Mouse (Mus musculus) liver, embryonic 16.5 days (tissue): ENCODE results near the gene Gm10282. TPM values are rescaled to one million over a fixed set of nuclear protein-coding genes. Genes with fewer than 3 reads are reported as not detected.

Experiments
- ATAC-seq: fragments of 200-750 bp; cut with Nextera tagmentation; 2 replicates; pipeline ENCODE4 v1.8.0; 2017; ENCODE audit warnings: low read depth, mild to moderate bottlenecking, moderate number of reproducible peaks, moderate library complexity
- H3K27ac ChIP-seq: fragments of 300-500 bp; sonication (generic); 2 replicates; pipeline ENCODE4 v1.5.1; 2014; ENCODE audit warnings: mild to moderate bottlenecking, low read length
- H3K27me3 ChIP-seq: fragments of 300-500 bp; sonication (generic); 2 replicates; pipeline ENCODE4 v1.6.1; 2014; ENCODE audit warnings: low read depth, low read length, mixed read lengths; ENCODE audit not compliant: control insufficient read depth, insufficient read depth
- H3K36me3 ChIP-seq: fragments of 300-500 bp; sonication (generic); 2 replicates; pipeline ENCODE4 v1.6.1; 2014; ENCODE audit warnings: mild to moderate bottlenecking; ENCODE audit not compliant: control insufficient read depth, insufficient read depth
- H3K4me1 ChIP-seq: fragments of 300-500 bp; sonication (generic); 2 replicates; pipeline ENCODE4 v1.6.1; 2014; ENCODE audit warnings: low read depth, low read length, mixed read lengths; ENCODE audit not compliant: control insufficient read depth
- H3K4me2 ChIP-seq: fragments of 300-500 bp; sonication (generic); 2 replicates; pipeline ENCODE4 v1.6.1; 2014; ENCODE audit warnings: low read depth, low read length, mixed read lengths
- H3K4me3 ChIP-seq: fragments of 300-500 bp; sonication (generic); 2 replicates; pipeline ENCODE4 v1.5.1; 2014; ENCODE audit warnings: low read depth, mild to moderate bottlenecking, low read length
- H3K9ac ChIP-seq: fragments of 300-500 bp; sonication (generic); 2 replicates; pipeline ENCODE4 v1.6.1; 2014; ENCODE audit warnings: low read depth, low read length
- H3K9me3 ChIP-seq: fragments of 300-500 bp; sonication (generic); replicated peaks from 2 replicates; pipeline ENCODE4 v1.6.1; 2016; ENCODE audit warnings: low read length; ENCODE audit not compliant: control insufficient read depth
- WGBS: fragments of 180-500 bp; shearing (Covaris S2); extraction: QIAGEN DNeasy Blood & Tissue Kit; methylation state at CpG from one replicate; pipeline ENCODE4 v1.1.7; 2014; ENCODE audit not compliant: insufficient replicate concordance; 5-methylcytosine and 5-hydroxymethylcytosine counted together
- polyA plus RNA-seq: library from polyadenylated mRNA; unstranded; fragments of >200 nt; fragmentation: Nextera tagmentation; extraction: Ambion mirVana; gene quantifications from 2 replicates; pipeline ENCODE4 v1.2.1, GENCODE M21; 2015

The Gm10282 gene
- polyA plus RNA-seq, 1 experiment from 2014 or later, result 5.8 TPM

DNA sequence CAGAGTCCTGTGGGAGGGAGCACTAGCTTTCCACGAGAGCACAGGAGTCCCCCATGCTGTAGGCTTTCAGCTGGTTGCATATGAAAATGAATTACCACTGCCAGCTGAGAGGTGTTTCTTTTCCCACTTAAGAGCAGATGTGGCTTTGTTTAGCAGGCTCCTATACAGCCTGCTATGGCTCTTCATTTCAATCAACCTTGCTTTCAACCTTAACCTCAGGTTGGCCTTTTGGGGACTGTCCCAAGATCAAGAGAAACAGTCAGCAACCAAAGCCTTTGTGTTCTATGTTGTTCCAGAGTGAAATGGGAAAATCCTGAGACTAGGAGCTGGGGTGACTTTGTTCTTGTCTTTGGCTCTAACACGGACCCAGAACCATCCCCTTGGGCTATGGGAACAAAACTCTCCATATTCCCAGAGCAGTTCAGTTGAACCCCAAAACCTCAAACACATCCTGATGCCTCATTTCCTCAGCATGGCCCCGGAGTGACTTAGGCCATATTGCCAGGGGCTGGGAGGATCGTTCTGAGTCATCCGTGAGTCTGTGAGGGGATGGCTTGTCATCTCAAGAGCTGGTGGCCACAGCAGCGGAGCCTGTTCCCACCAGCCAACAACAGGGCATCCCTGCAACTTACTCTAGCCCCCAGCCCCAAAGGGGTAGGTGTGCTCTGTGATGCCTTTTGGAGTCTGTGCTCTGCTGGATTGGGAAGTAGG is 25.9 kb upstream of the Gm10282 start:
- Histone ChIP-seq H3K4me2 (no peak overlapping the region), H3K27ac (no peak overlapping the region), H3K4me1 (no peaks in the 10 kb centered on the region), H3K27me3 (no peaks in the 10 kb centered on the region), H3K36me3 (no peaks in the 10 kb centered on the region), H3K9me3 (no peaks in the 10 kb centered on the region), H3K9ac (no peak overlapping the region), H3K4me3 (no peak overlapping the region)
- WGBS, result 64% methylated on average over 6 of the region's 6 CpGs
- ATAC-seq, result no peak

DNA sequence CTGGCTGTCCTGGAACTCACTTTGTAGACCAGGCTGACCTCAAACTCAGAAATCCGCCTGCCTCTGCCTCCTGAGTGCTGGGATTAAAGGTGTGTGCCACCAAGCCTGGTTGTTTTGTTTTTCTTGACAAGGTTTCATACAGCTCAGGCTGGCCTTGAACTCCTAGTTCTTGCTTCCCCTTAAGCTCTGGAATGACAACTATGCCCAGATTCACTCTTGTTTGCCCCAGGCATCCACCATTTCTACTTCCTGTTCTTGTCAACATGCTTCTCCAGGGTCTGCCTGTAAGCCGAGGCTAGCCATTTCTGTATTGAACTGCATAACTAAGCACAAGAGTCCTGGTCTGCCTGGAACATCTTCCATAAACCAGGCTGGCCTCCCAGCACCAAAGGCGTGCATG is 24.1 kb upstream of the Gm10282 start:
- Histone ChIP-seq H3K4me3 (no peak overlapping the region), H3K9me3 (no peaks in the 10 kb centered on the region), H3K4me1 (no peaks in the 10 kb centered on the region), H3K9ac (no peak overlapping the region), H3K27ac (no peak overlapping the region), H3K36me3 (no peaks in the 10 kb centered on the region), H3K4me2 (no peak overlapping the region), H3K27me3 (no peaks in the 10 kb centered on the region)
- ATAC-seq, result no peak
- WGBS, result 60% methylated on average over 3 of the region's 3 CpGs

GRCm38 (mm10) chr8:72324708-72325107 is 19.6 kb upstream of the Gm10282 start:
- ATAC-seq, result no peak
- Histone ChIP-seq H3K4me3 (no peak overlapping the region), H3K9ac (no peak overlapping the region), H3K27ac (no peak overlapping the region), H3K4me1 (peaks cover 3% of the 10 kb centered on the region; the same call in 1 of the 2 replicates), H3K4me2 (no peak overlapping the region), H3K9me3 (no peaks in the 10 kb centered on the region), H3K36me3 (no peaks in the 10 kb centered on the region), H3K27me3 (peaks cover 22% of the 10 kb centered on the region)
- 52% methylated on average over 2 of the region's 2 CpGs for WGBS

DNA sequence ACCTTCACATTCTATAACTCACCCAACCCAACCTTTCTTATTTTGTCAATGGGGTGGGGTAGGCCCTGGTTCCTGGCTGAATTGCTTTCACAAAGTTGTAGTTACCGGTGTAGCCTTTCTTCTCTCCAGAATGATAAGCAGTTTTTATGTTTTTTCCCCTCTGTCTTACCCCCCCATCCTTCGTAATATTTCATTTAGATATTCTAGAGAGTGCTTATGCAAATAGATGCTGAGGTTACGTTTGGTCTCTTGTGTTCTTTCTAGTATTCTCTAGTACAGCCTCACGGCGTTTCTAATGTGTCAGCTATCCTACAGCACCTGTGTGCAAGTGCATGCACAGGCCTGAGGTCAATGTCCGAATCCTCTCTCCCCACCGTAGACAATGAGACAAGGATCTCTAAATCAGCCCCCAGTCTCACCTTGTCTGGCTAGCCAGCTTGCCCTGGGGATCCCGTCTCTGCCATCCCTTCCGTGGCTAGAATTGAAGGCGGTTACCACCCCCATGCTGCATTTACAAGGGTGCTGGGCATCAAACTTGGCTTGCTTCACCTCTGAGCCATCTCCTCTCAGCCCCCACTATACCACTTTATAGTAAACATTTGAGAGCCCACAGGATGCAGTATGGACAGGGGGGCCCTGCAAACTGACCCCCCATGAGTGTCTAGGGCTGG is 19.1 kb upstream of the Gm10282 start:
- H3K4me2 ChIP-seq, result no peak overlapping the region

DNA sequence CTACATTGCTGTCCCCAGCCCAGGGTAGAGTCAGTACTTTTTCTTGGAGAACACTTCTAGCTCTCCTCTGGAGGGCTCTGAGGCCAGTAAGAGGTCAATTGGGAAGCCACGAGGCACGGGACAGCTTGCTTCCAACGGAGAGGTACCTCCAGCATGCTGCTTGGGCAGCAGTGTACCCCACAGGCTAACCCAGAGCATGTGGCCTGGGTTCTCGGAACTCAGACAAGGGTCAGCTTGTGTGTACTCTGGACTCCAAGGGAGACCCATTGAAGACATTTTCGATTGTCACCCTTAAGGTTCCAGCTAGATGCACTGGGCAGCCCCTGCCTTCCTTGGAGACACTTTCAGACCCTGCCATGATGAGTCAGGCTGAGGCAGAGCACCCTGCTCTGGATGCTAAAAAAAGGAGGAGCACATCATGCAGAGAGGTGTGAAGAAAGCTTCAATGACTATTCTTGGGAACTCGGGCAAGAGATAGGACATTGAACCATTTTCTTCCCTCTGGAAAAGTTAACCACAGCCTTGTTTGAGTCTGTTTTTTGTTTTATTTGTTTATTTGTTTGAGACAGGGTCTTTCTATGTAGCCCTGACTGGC is 18.2 kb upstream of the Gm10282 start:
- no peak for ATAC-seq
- peaks cover 35% of the 10 kb centered on the region for H3K27me3 ChIP-seq
- peaks cover 6% of the 10 kb centered on the region; the same call in 1 of the 2 replicates for H3K4me1 ChIP-seq
- H3K4me3 ChIP-seq, result no peak overlapping the region
- H3K9ac ChIP-seq, result no peak overlapping the region
- WGBS, result 40% methylated on average over 6 of the region's 6 CpGs
- H3K36me3 ChIP-seq, result no peaks in the 10 kb centered on the region
- H3K9me3 ChIP-seq, result no peaks in the 10 kb centered on the region
- H3K4me2 ChIP-seq, result no peak overlapping the region
- H3K27ac ChIP-seq, result 0 out of 2 replicates have a peak overlapping the region, but pooled peaks have one; percentile 5

More for the DNA sequence above, 19.1 kb upstream of the Gm10282 start:
- Histone ChIP-seq H3K36me3 (no peaks in the 10 kb centered on the region), H3K9ac (no peak overlapping the region), H3K4me1 (peaks cover 3% of the 10 kb centered on the region; the same call in 1 of the 2 replicates), H3K9me3 (no peaks in the 10 kb centered on the region), H3K27me3 (peaks cover 28% of the 10 kb centered on the region), H3K4me3 (no peak overlapping the region), H3K27ac (no peak overlapping the region)
- WGBS, result 66% methylated on average over 10 of the region's 10 CpGs
- no peak for ATAC-seq

GRCm38 (mm10) chr8:72322471-72322889 is 17.4 kb upstream of the Gm10282 start:
- no peak overlapping the region for H3K4me2 ChIP-seq
- peak overlapping the region; percentile 5; the same call in 1 of the 2 replicates for H3K27ac ChIP-seq
- 22% methylated on average over 7 of the region's 7 CpGs for WGBS
- no peaks in the 10 kb centered on the region for H3K36me3 ChIP-seq
- peaks cover 9% of the 10 kb centered on the region; the same call in 1 of the 2 replicates for H3K4me1 ChIP-seq
- no peaks in the 10 kb centered on the region for H3K9me3 ChIP-seq
- no peak overlapping the region for H3K9ac ChIP-seq
- H3K27me3 ChIP-seq, result peaks cover 35% of the 10 kb centered on the region
- ATAC-seq, result no peak
- H3K4me3 ChIP-seq, result no peak overlapping the region

GRCm38 (mm10) chr8:72321635-72322441 is 16.8 kb upstream of the Gm10282 start:
- Histone ChIP-seq H3K27ac (peak overlapping the region; percentile 27; the same call in 1 of the 2 replicates), H3K4me1 (peaks cover 13% of the 10 kb centered on the region; the same call in 1 of the 2 replicates), H3K36me3 (no peaks in the 10 kb centered on the region), H3K9me3 (no peaks in the 10 kb centered on the region), H3K4me2 (0 out of 2 replicates have a peak overlapping the region, but pooled peaks have one; percentile 5), H3K9ac (no peak overlapping the region), H3K4me3 (no peak overlapping the region), H3K27me3 (peaks cover 35% of the 10 kb centered on the region)
- ATAC-seq, result no peak
- WGBS, result 81% methylated on average over 20 of the region's 20 CpGs

DNA sequence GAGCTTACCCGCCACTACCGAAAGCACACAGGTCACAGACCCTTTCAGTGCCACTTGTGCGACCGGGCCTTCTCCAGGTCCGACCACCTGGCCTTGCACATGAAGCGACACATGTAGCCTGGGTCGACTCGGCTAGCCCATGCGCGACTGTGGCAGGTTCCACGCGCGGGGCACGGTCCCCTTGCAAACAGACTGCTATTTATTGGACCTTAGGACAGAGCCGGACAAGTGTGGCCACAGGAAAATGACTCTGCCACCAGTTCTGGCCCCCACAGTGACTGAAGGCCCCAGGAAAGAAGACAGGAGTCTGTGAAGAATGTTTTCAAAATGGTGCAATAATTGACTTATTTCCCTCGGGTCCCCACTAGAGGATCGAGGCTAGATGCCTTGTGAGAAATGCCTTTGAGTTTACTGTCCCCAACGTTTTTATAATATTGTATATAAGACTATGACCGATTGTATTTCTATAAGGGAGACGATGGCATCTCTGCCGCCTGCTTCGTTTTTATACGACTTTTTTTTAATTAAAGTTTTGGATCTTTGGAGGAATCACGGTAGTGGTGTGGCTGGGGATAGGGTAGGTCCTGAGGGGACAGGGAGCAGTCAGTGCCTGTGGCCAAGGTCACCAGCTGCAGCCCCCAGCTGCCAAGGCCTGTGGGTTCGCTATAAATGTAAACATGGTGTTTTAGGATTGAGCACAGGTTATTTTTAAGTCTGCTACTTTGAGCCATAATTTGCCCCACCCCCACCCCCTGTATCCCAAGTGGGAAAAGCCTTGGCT is 15.9 kb upstream of the Gm10282 start:
- Histone ChIP-seq H3K4me1 (peaks cover 13% of the 10 kb centered on the region), H3K4me2 (peak overlapping the region; percentile 79), H3K4me3 (peak overlapping the region; percentile 63), H3K36me3 (no peaks in the 10 kb centered on the region), H3K27me3 (peaks cover 35% of the 10 kb centered on the region), H3K9me3 (no peaks in the 10 kb centered on the region), H3K27ac (no peak overlapping the region), H3K9ac (no peak overlapping the region)
- ATAC-seq, result no peak
- 51% methylated on average over 25 of the region's 25 CpGs for WGBS
